Mouse (Mus musculus) T-helper 17 cell (primary cell): ENCODE data around the gene Intu.

ENCODE experiments used
- in situ Hi-C, 2 experiments: fragments of 300-600 bp; cut with MboI, MseI; formaldehyde crosslinking; loops; 1 replicate in 1 of 2; 2 replicates in 1 of 2; pipeline ENCODE4 v1.15.1; 2025; ENCODE audit warnings: high pct_unique_total_duplicates in 2 of 2

Gene Intu

GRCm38 (mm10) chr3:40744836-40745660 lies 214.0 kb downstream of the Intu start:
- in situ Hi-C loops, result loop anchor here (5.0 to 10.0 kb wide), 4 partner anchors 93 to 700 kb away; no protein-coding TSS in a partner anchor

DNA sequence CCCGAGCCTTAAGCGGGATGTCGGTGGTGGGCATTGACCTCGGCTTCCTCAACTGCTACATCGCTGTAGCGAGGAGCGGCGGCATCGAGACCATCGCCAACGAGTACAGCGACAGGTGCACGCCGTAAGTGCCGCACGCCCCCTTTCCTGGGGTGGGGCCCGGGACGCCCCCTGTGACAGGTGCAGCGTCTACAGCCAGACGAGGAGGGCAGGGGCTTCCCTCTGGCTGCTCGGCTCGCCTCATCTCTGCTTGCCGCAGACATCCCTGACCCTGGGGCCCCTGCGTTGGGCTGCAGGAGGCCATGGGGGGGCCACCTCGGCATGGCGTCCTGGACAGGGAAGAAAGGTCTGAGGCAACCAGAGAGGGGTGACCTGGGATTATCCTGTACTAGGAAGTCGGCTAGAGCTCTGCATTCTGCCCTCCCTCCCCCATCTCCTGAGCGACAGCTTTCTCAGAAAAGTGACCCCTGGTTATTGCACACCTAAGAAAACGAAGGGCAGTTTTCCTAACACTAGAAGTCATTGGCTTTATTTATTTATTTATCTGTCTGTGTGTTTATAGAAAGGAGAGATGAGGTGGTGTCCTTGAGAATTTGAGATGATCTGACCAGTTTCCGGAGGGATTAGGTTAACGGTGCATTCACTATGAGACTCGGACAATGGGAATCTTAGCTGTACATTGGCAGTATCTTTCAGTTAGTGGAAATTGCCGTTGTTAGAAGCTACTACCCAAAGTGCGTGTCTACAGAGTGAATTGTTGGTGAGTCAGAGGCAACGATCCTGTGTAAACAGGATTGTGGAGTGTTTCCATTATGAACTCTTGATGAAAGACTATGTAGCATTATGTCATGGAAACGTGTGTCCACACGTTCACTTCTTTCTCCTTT lies 214.8 kb downstream of the Intu start:
- in situ Hi-C loops, result loop anchor here (5.0 to 10.0 kb wide), 3 partner anchors 94 to 699 kb away; no protein-coding TSS in a partner anchor
